Mouse (Mus musculus): ENCODE results near the gene Pias3.
"Not testable (repeated sequence)": the region's sequence is repeated elsewhere in the genome, so short reads cannot be mapped to it uniquely, and the experiment has no call there.

The Pias3 gene

GRCm38 (mm10) chr3:96730785-96731184 is 34.6 kb downstream of the Pias3 start:
- DNase-seq (ENCODE audit: low spot score) = no peak

DNA sequence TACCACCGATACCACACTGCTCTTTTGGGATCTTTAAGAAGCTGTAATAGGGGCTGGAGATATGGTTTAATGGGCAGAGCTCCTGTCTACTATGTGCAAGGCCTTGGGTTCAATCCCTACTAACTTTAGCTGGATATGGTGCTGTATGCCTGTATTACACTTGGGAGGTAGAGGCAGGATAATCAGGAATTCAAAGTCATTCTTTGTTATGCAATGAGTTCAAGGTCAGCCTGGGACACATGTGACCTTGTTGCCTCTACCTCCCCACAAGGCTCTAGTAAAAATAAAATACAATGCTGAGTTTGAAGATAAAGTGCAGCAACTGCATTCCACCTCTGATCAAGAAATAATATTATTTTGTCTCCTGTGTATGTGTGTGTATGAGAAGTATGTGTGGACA is 37.8 kb downstream of the Pias3 start:
- no peak for DNase-seq (ENCODE audit: low spot score)

GRCm38 (mm10) chr3:96735200-96735599 is 39.0 kb downstream of the Pias3 start:
- no peak for DNase-seq (ENCODE audit: low spot score)

DNA sequence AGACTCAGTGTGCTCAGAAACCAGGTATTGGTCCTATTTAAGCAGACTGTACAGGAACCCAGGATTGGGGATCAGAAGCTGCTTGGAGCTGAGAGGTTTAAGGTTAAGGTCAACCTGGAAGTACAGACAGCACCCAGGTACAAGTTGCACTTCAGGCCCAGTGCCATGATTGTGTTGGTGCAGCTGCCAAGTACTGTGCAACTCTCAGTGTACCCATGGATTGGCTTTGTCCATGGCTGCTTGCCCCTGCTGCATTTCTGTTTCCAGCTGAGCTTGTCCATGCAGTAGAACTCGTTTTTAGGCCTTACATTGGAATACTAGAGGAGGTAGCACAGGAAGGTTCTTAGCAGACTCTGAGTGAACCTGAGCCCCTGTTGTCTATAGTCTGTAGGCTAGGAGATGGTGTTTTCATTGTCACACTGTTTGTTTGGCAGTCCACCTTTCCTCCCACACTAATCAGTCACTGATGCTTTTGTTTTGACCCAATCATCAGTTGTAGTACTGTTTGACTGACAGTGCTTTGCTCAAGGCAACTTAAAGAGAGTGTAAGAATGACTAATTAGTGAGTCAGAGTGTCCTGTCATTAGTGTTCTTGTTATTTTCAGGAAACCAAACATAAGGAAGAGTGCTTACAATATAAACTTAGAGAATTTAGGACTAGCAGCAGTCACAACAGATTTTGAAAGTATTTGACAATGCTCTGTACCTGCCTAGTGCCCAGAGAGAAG is 41.0 kb downstream of the Pias3 start:
- DNase-seq (ENCODE audit: low spot score) = no peak

DNA sequence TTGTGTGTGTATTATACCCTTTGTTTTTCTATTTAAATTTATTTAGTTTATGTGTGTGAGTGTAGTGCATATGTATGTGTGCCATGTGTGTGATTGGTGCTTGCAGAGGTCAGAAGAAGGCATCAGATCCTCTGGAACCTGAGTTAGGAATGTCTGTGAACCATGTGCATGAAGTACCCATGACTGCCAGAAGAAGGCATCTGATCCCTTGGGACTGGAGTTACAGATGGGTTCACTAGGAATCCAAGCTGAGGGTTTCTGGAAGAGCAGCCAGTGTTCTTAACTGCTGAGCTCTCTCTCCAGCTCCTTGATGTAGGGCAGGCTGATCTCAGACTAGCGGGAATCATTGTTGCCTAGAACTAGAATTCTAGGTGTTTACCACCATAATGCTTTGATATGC is 41.8 kb downstream of the Pias3 start:
- peak; percentile 23 for DNase-seq (ENCODE audit: low spot score)

- DNase-seq (ENCODE audit: low spot score) = not testable (repeated sequence)
These were observed 44.1 kb downstream of the Pias3 start for GRCm38 (mm10) chr3:96740279-96740678.

GRCm38 (mm10) chr3:96744348-96744747 is 48.2 kb downstream of the Pias3 start:
- DNase-seq (ENCODE audit: low spot score) = no peak

- no peak for DNase-seq (ENCODE audit: low spot score)
These were observed 50.6 kb downstream of the Pias3 start for GRCm38 (mm10) chr3:96746829-96747228.

Data from embryo, embryonic 10.5 days (tissue).